Mouse (Mus musculus): ENCODE results near the gene Ogdh.

DNA sequence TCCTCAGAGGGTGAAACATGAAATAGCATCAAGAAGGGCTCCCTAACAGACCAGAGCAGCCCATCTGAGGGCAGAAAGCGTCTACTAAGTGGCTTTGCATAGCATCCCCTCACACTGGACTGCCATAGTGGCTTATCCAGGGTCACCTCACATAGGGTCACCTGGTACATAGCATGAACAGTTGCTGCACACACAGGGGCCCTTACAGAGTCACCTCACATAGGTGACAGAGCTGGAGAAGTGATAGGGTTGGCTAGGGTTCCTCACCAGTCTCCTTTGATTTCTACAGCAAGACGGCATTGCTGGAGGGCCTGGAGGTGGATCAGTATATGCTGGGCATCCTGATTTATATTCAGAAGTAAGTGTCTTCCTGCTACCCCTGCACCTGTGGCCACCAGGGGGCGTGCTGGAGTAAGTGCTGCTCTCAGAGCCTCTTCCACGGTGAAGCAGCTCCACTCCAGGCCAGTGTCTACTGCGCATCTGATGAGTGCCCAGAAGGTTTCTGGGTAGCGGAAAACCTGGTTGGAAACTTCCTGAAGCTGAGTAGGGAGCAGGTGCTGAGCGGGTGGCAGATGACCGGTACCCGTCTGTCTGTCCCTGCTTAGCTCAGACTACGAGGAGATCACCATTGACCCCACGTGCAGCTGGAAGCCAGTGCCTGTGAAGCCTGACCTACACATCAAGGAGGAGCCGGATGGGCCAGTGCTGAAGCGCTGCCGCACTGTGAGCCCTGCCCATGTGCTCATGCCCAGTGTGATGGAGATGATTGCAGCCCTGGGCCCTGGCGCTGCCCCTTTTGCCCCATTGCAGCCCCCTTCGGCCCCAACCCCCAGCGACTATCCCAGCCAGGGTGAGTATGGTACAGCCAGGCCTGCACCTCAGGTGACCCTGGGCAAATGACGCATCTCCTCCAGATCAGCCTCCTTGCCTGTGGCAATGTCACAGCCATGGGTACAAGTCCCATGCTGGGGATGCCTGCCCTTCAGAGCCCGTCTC, 111.4 kb downstream of the Ogdh start:
- TF ChIP-seq GATA1 (IDR thresholded peaks at IDR 0.05; ENCODE audit: low read length) (no peak), TAL1 (IDR thresholded peaks at IDR 0.05; ENCODE audit: low read length) (no peak)
